Mouse (Mus musculus): ENCODE measurements around the gene Gm10024. TPM values are rescaled to one million over a fixed set of nuclear protein-coding genes. Genes with fewer than 3 reads are reported as not detected.
"Not testable (repeated sequence)": the region's sequence is repeated elsewhere in the genome, so short reads cannot be mapped to it uniquely, and the experiment has no call there.

The Gm10024 gene
- polyA plus RNA-seq, 1 experiment from 2014 or later, result not detected

- 52% methylated on average over 4 of the region's 5 CpGs for WGBS
- H3K27me3 ChIP-seq; H3K4me1 ChIP-seq; H3K4me3 ChIP-seq; H3K36me3 ChIP-seq; ATAC-seq (ENCODE audit: low FRiP score, low read depth); H3K4me2 ChIP-seq (replicated peaks); H3K9me3 ChIP-seq; H3K9ac ChIP-seq (replicated peaks): not testable (repeated sequence)
- H3K27ac ChIP-seq (replicated peaks), result peak within 1 kb of the TSS; percentile 25; the same call in 1 of the 2 replicates
Measured at GRCm38 (mm10) chr10:77741924-77742688, 30.8 kb downstream of the Gm10024 start, which contains the start of gene Gm18596. Gm18596 (minus strand) TSS chr10:77742638.

GRCm38 (mm10) chr10:77750686-77751085 is 39.4 kb downstream of the Gm10024 start:
- not testable (repeated sequence) for H3K4me2 ChIP-seq (replicated peaks); H3K9me3 ChIP-seq; H3K36me3 ChIP-seq; H3K9ac ChIP-seq (replicated peaks); ATAC-seq (ENCODE audit: low FRiP score, low read depth); H3K4me3 ChIP-seq; H3K27ac ChIP-seq (replicated peaks); H3K27me3 ChIP-seq; H3K4me1 ChIP-seq
- WGBS, result 74% methylated on average over 1 of the region's 1 CpGs

- ATAC-seq (ENCODE audit: low FRiP score, low read depth); H3K4me1 ChIP-seq; H3K4me2 ChIP-seq (replicated peaks); H3K36me3 ChIP-seq; H3K27ac ChIP-seq (replicated peaks); H3K9ac ChIP-seq (replicated peaks); H3K4me3 ChIP-seq; H3K27me3 ChIP-seq; H3K9me3 ChIP-seq: not testable (repeated sequence)
- WGBS, result 85% methylated on average over 1 of the region's 1 CpGs
Measured at GRCm38 (mm10) chr10:77751254-77751653, 40.0 kb downstream of the Gm10024 start, which contains the start of gene Gm9736. Gm9736 (minus strand) TSS chr10:77751354.

- WGBS, result 65% methylated on average over 3 of the region's 3 CpGs
- not testable (repeated sequence) for H3K27ac ChIP-seq (replicated peaks); ATAC-seq (ENCODE audit: low FRiP score, low read depth)
Measured at GRCm38 (mm10) chr10:77752312-77752711, 41.1 kb downstream of the Gm10024 start.

GRCm38 (mm10) chr10:77753448-77753847 is 42.2 kb downstream of the Gm10024 start:
- Histone ChIP-seq H3K9me3 (no peaks in the 10 kb centered on the region), H3K4me2 (replicated peaks) (no peak overlapping the region), H3K36me3 (no peaks in the 10 kb centered on the region), H3K27ac (replicated peaks) (no peak overlapping the region), H3K4me3 (no peak overlapping the region), H3K9ac (replicated peaks) (no peak overlapping the region), H3K27me3 (no peaks in the 10 kb centered on the region), H3K4me1 (no peaks in the 10 kb centered on the region)
- no peak for ATAC-seq (ENCODE audit: low FRiP score, low read depth)

More at GRCm38 (mm10) chr10:77752312-77752711, 41.1 kb downstream of the Gm10024 start:
- not testable (repeated sequence) for H3K4me2 ChIP-seq (replicated peaks); H3K4me3 ChIP-seq; H3K36me3 ChIP-seq; H3K9ac ChIP-seq (replicated peaks); H3K4me1 ChIP-seq; H3K9me3 ChIP-seq; H3K27me3 ChIP-seq

- not testable (repeated sequence) for H3K27me3 ChIP-seq; H3K27ac ChIP-seq (replicated peaks); H3K4me3 ChIP-seq; H3K36me3 ChIP-seq; ATAC-seq (ENCODE audit: low FRiP score, low read depth); H3K4me2 ChIP-seq (replicated peaks); H3K9me3 ChIP-seq; H3K9ac ChIP-seq (replicated peaks); H3K4me1 ChIP-seq
- WGBS, result no CpG with 5 or more reads among the region's 1 CpGs
Measured at GRCm38 (mm10) chr10:77759582-77759981, 48.3 kb downstream of the Gm10024 start, which contains the start of gene Gm3233. Gm3233 (minus strand) TSS chr10:77759682.

Other genes with a start within 250 kb of the Gm10024 start
- 46.4 and 46.5 TPM in 2 replicates for gene Fam207a, start 195.7 kb upstream of the Gm10024 start, polyA plus RNA-seq (2016; fragmentation: Nextera tagmentation; extraction: Ambion mirVana)
- 0.81 and 0.98 TPM in 2 replicates for gene Itgb2, start 181.2 kb upstream of the Gm10024 start, polyA plus RNA-seq (2016; fragmentation: Nextera tagmentation; extraction: Ambion mirVana)
- 62.4 and 69.4 TPM in 2 replicates for gene Pttg1ip, start 129.7 kb upstream of the Gm10024 start, polyA plus RNA-seq (2016; fragmentation: Nextera tagmentation; extraction: Ambion mirVana)
- gene Sumo3, start 105.4 kb upstream of the Gm10024 start, polyA plus RNA-seq (2016; fragmentation: Nextera tagmentation; extraction: Ambion mirVana), result 304 and 325 TPM in 2 replicates
- 7.7 and 19.3 TPM in 2 replicates for gene Gm49325, start 105.3 kb upstream of the Gm10024 start, polyA plus RNA-seq (2016; fragmentation: Nextera tagmentation; extraction: Ambion mirVana)
- 83.6 and 84.2 TPM in 2 replicates for gene Ube2g2, start 89.2 kb upstream of the Gm10024 start, polyA plus RNA-seq (2016; fragmentation: Nextera tagmentation; extraction: Ambion mirVana)
- gene Tspear, start 24.9 kb upstream of the Gm10024 start, polyA plus RNA-seq (2016; fragmentation: Nextera tagmentation; extraction: Ambion mirVana), result 1.2 and 1.4 TPM in 2 replicates
- gene Gm19402, start 20.7 kb upstream of the Gm10024 start, polyA plus RNA-seq (2016; fragmentation: Nextera tagmentation; extraction: Ambion mirVana), result not detected in 2 replicates
- not detected in 2 replicates for gene Gm9508, start 14.2 kb upstream of the Gm10024 start, polyA plus RNA-seq (2016; fragmentation: Nextera tagmentation; extraction: Ambion mirVana)
- not detected in 2 replicates for gene Gm10272, start 4.8 kb upstream of the Gm10024 start, polyA plus RNA-seq (2016; fragmentation: Nextera tagmentation; extraction: Ambion mirVana)
- gene Gm10142, start 4.3 kb downstream of the Gm10024 start, polyA plus RNA-seq (2016; fragmentation: Nextera tagmentation; extraction: Ambion mirVana), result not detected in 2 replicates
- gene Krtap12-1, start 9.1 kb downstream of the Gm10024 start, polyA plus RNA-seq (2016; fragmentation: Nextera tagmentation; extraction: Ambion mirVana), result not detected in 2 replicates
- not detected in 2 replicates for gene Gm10100, start 15.0 kb downstream of the Gm10024 start, polyA plus RNA-seq (2016; fragmentation: Nextera tagmentation; extraction: Ambion mirVana)
- not detected in 2 replicates for gene Gm18596, start 31.2 kb downstream of the Gm10024 start, polyA plus RNA-seq (2016; fragmentation: Nextera tagmentation; extraction: Ambion mirVana)
- gene Gm9736, start 39.9 kb downstream of the Gm10024 start, polyA plus RNA-seq (2016; fragmentation: Nextera tagmentation; extraction: Ambion mirVana), result not detected in 2 replicates
- not detected in 2 replicates for gene Gm3233, start 48.2 kb downstream of the Gm10024 start, polyA plus RNA-seq (2016; fragmentation: Nextera tagmentation; extraction: Ambion mirVana)
- gene Gm3238, start 59.9 kb downstream of the Gm10024 start, polyA plus RNA-seq (2016; fragmentation: Nextera tagmentation; extraction: Ambion mirVana), result not detected in 2 replicates
- gene Gm7138, start 65.5 kb downstream of the Gm10024 start, polyA plus RNA-seq (2016; fragmentation: Nextera tagmentation; extraction: Ambion mirVana), result not detected in 2 replicates
- not detected in 2 replicates for gene Gm3250, start 71.1 kb downstream of the Gm10024 start, polyA plus RNA-seq (2016; fragmentation: Nextera tagmentation; extraction: Ambion mirVana)
- not detected in 2 replicates for gene Gm7137, start 76.7 kb downstream of the Gm10024 start, polyA plus RNA-seq (2016; fragmentation: Nextera tagmentation; extraction: Ambion mirVana)
- gene Gm9639, start 83.6 kb downstream of the Gm10024 start, polyA plus RNA-seq (2016; fragmentation: Nextera tagmentation; extraction: Ambion mirVana), result not detected in 2 replicates
- gene Gm19668, start 87.7 kb downstream of the Gm10024 start, polyA plus RNA-seq (2016; fragmentation: Nextera tagmentation; extraction: Ambion mirVana), result not detected in 2 replicates
- not detected in 2 replicates for gene Gm9507, start 100.4 kb downstream of the Gm10024 start, polyA plus RNA-seq (2016; fragmentation: Nextera tagmentation; extraction: Ambion mirVana)
- gene Gm2696, start 103.2 kb downstream of the Gm10024 start, polyA plus RNA-seq (2016; fragmentation: Nextera tagmentation; extraction: Ambion mirVana), result not detected in 2 replicates
- gene Krtap10-4, start 115.6 kb downstream of the Gm10024 start, polyA plus RNA-seq (2016; fragmentation: Nextera tagmentation; extraction: Ambion mirVana), result not detected in 2 replicates
- gene Krtap10-10, start 124.5 kb downstream of the Gm10024 start, polyA plus RNA-seq (2016; fragmentation: Nextera tagmentation; extraction: Ambion mirVana), result not detected in 2 replicates
- gene Gm36176, start 135.3 kb downstream of the Gm10024 start, polyA plus RNA-seq (2016; fragmentation: Nextera tagmentation; extraction: Ambion mirVana), result not detected in 2 replicates
- gene Gm10318, start 141.4 kb downstream of the Gm10024 start, polyA plus RNA-seq (2016; fragmentation: Nextera tagmentation; extraction: Ambion mirVana), result not detected in 2 replicates
- not detected in 2 replicates for gene Gm3285, start 150.5 kb downstream of the Gm10024 start, polyA plus RNA-seq (2016; fragmentation: Nextera tagmentation; extraction: Ambion mirVana)
- gene Lrrc3, start 191.1 kb downstream of the Gm10024 start, polyA plus RNA-seq (2016; fragmentation: Nextera tagmentation; extraction: Ambion mirVana), result 5.3 and 5.6 TPM in 2 replicates

All from midbrain, embryonic 12.5 days (tissue).